Mouse (Mus musculus) T-cell, adult 2 months (primary cell): ENCODE data around the gene Wdr66.

Source experiments
- DNase-seq: peaks from one replicate; pipeline ENCODE4 v3.0.0; 2022; ENCODE audit warnings: low spot score

Gene Wdr66

GRCm38 (mm10) chr5:123313851-123314380 lies 62.0 kb downstream of the Wdr66 start:
- DNase-seq, result peak; percentile 19

DNA sequence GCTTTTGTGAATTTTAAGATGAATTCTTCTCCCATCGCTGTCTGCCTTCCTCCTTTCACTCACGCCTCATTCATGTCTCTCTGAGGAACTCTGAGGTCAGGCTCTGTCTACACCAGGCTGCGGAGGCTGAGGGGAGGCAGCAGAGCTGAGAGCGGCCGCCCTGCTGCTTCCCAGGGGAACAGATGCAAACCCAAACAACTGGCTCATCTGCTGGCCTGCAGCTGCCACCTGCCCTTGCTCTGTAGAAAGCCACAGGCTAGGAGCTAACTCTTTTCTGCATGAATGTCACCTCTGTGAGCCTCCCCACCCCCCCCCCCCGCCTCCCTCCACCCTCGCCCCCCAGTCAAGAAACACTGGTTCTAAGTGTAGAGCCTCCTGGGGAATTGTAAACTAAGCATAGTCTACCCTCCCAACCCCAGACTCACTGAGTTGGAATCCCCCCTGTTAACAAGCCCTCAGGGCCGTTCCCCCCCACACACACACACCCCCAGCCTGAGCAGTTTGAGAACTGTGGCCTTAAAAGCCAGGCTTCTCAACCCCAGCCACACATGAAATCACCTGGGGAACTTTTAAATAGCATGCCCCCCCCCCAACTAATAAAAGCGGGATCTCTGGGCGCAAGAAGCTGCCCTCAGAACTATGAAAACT lies 63.4 kb downstream of the Wdr66 start:
- no peak for DNase-seq

GRCm38 (mm10) chr5:123317992-123318391 lies 66.1 kb downstream of the Wdr66 start:
- peak; percentile 26 for DNase-seq

GRCm38 (mm10) chr5:123320136-123320535 lies 68.2 kb downstream of the Wdr66 start:
- no peak for DNase-seq

GRCm38 (mm10) chr5:123324242-123324641 lies 72.3 kb downstream of the Wdr66 start:
- DNase-seq, result no peak

DNA sequence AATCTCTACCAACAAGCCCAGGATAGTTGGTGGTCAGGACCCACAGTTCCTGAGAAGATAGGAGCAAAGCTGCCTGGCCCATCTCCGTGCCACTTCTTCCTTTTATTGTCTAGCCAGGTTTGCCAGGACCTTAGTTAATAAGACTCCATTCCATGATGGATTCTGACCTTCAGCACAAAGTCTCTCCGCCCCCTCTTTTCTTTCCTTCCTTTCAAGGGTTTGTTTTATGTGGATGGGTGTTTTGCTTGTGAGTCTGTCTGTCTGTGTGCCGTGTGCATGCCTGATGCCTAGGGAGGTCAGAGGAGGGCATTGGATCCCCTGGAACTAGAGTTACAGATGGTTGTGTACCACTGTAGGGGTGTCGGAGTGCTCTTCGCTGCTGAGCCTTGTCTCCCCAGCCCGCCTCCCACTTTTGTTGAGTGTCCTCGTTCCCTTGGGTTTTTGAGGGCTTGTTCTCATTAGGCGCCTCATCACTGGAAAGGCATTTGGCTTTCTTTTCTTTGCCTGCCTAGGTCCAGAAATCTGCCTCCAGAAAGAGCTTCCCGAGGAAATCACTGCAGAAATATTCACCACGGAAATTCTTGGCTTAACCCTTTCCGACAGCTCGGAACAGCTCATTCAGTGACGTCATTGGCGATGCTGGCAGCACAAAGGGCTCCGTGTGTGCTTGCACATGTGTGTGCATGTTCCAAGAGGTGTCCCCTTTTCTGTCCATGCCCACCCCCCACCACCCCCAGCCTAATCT lies 74.3 kb downstream of the Wdr66 start:
- DNase-seq, result no peak

DNA sequence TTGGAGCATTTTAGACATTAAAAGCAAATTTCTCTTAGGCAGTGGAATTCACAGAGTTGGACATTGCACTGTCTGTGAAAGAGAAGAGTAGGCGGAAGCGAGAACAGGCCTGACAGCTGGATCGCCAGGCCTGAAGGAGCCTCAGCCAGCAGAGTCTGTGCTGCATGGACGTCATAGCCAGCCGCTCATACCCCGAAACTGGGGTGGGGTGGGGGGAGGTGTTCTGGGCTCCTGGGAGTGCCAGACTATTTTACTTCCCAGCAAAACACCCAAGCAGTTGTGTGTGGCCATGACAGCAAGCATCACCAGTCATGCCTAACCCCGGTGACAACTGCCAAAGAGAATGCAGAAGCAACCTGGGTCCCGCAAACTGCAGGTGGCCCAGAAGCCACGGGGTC lies 74.8 kb downstream of the Wdr66 start:
- DNase-seq, result no peak

GRCm38 (mm10) chr5:123327686-123328085 lies 75.8 kb downstream of the Wdr66 start:
- no peak for DNase-seq

DNA sequence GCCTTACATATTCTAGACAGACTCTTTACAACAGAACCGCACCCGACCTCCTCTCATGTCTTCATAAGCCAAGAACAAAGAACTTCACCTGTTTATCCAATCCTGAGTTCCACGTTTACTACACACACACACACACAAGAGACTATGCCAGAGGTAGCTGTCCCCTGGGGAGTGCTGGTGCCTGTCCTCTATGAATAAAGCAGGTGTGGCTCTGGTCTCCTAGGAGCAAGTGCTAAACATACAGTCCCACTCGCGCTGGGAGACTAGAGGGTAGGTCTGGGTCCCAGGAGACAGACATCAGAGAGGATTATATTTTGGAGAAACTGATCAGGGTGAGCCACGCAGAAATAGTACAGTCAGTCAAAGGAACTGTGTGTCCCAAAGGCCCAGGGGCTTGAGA lies 81.7 kb downstream of the Wdr66 start:
- DNase-seq, result no peak

GRCm38 (mm10) chr5:123336205-123336961 lies 84.5 kb downstream of the Wdr66 start:
- no peak for DNase-seq

GRCm38 (mm10) chr5:123338463-123338862 lies 86.6 kb downstream of the Wdr66 start:
- no peak for DNase-seq

DNA sequence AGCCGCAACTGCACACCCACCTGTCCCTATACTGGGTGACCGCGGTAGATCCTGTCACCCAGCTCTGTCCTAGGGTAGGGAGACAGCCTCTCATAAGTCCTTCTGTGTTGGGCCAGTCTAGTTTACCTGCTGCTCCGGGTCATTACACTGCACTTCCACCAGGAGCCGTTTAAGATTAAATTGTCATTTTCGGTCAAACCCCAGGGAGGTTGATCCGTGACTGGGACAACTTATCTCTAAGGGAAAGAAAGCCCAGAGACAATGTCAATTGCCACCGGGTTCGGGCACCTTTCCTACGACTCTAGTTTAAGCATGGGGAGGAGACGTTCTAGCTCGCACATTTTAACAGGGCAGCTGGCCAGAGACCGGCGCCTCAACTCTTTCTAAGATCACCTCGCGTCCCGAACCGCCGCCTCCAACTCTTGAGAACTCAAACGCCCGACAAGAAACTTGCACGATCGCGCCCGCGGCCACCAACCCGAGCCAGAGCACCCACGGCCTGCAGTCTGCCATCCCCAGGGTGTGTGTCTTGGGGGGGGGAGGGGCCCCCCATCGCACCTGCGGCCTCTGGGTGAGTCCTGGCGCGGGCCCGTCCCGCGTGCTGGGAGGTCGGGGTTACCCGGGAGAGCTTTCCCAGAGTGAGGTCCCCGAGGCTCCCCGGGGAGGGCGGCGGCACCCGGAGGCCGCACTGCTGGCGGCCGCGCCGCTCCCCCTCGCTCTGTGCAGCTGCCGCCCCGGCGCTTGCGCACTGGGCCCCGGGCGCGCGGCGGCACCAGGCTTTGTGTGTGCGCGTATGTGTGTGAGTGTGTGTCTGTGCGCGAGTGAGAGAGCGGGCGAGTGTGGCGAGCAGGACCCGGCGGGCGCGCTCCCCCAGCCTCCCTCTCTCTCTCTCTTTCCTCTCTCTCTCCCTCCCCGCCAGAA lies 92.1 kb downstream of the Wdr66 start, which contains the start of gene Bcl7a:
Gene Bcl7a, plus strand, starts transcription at position 128 of the 921 bp plus-strand sequence.
- peak; percentile 88 for DNase-seq

DNA sequence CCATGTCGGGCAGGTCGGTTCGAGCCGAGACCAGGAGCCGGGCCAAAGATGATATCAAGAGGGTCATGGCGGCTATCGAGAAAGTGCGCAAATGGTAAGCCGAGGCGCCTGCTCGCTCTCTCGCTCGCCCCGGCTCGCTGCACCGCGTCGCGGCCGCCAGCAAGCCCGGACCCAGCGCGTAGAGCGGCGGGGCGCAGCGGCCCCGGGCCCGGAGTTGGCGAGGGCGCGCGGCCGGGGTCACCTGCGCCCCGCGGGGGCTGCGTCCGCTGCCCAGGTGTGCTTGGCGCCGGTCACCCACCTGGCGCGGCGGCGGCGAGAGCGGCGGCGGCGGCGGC lies 92.7 kb downstream of the Wdr66 start:
- DNase-seq, result no peak

DNA sequence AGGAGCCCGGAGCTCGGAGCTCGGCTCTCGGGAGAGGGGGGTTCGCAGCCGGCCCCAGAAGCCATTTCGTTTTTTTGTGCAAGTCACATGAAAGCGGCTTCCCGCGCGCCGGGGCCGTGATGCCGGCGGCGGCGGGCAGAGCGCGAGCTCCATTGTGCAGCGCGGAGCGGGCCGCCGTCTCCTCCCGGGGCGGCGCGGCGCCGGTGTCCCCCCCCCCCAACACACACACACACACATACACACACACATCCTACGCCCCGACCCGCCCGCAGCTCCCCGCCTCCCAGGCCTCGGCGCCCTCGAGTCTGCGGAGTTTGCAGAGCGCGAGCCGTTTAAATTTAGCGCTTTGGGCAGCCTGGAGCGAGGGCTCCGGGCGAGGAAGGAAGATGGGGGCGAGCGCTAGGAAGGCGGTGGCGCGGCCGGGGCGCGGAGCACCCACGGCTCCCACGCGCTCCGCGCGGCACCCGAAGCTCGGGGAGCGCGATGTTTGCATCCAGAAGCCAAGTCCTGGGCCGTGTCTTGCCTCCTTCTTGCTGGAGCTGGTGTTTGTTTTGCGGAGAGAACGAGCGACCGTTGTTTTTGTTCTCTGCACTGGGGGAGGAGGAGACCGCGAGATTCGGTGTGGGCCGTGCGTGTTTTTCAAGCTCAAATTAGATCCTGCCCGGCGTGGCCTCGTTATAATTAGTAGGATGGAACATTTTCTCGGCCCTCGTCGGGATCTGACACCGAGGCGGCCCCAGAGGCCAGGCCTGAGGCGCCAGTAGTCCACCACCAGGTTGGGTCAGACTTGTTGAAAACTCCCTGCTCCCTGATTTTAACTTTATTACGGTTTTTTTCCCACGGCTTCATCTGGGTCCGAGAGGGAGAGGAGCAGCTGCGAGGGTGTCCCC lies 93.3 kb downstream of the Wdr66 start:
- DNase-seq, result peak; percentile 49

DNA sequence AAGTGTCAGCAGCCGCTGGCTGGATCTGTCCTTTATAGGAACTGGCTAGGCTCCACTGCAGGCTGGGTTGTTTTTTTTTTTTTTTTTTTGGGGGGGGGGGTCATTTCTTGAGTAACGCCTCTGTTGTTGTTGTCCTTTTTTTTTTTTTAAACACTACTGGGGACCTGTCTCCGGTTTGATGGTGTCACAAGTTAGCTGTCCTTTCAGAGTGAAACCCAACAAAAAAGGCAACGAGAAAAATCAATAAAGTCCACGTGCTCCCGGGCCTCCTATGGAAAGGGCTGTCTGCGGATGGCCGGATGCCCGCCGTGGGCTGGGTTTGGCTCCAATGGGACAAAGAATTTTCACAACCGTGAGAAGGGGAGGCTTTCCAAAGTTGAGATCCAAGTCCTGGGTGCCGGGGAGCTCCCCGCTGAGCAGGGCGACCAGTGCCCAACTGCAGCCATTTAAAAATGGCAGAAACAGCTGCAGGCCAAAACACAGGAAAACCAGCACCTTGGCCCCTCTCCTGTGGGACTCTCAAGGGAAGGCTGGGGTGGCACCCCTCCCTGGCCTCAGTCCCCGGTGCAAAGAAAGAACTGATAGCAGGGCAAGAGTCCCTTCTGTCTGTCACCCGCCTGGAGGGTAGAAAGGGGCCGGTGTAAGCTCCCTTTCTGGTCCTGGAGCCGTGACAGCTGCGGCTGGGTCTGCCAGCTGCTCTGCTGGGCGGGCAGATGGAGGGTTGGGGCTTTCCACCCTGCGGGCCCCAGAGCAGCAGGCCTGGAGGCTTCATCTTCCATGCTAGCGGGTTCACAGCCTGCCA lies 94.2 kb downstream of the Wdr66 start:
- peak; percentile 32 for DNase-seq

- DNase-seq, result no peak
Observed at GRCm38 (mm10) chr5:123346701-123347270, 94.9 kb downstream of the Wdr66 start.

DNA sequence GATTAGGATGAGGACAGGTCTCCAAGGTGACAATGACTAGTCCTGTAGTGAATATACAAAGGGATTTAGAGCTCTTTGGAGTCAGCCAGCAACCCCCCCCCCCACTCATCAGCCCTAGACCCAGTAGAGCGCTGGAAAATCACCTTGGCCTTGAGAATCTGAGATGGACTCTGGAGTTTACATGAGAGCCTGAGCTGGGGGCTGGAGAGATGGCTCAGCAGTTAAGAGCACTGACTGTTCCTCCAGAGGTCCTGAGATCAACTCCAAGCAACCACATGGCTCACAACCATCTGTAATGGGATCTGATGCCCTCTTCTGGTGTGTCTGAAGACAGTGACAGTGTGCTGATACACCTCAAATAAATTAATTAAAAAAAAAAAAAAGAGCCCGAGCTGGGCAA lies 96.1 kb downstream of the Wdr66 start:
- no peak for DNase-seq

DNA sequence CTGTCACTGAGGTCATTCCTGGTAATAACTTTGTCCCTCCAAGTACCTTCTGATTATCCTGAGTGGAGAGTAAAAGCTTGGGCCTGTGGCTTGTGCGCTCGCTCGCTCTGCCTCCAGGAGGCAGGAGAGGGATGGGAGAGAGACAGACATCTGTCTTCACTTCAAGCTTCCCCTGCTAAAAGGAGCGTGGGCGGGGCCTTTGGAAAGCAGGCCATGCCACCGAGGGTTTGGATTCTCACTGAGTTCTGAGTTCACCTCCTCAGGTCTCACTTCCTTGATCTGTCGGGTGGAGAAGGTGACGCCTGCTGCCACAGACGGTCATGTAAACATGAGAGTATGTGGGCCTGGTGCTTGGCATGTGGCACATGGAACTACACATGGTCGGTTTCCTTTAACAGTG lies 98.5 kb downstream of the Wdr66 start:
- DNase-seq, result no peak

- DNase-seq, result no peak
Observed at GRCm38 (mm10) chr5:123355918-123356317, 104.0 kb downstream of the Wdr66 start.
